9 mouse cellular contexts compared by ENCODE assay signal in genomic region chr11:107151809-107152208, GRCm38 (mm10). TPM values are rescaled to one million over a fixed set of nuclear protein-coding genes. Genes with fewer than 3 reads are reported as not detected.
DNase-seq lines count a peak whose midpoint lies in the region; ATAC-seq and TF ChIP-seq lines count a peak whose summit lies in the region.
"Had no signal": no experiment of that assay in that cellular context is flagged by ENCODE, and none has a peak within 500 bp of the region (broad histone marks: within the 10 kb centered on the region; RNA-seq: fewer than 3 reads in every experiment).

No protein-coding gene starts in this region.

- ATAC-seq in hindbrain, postnatal 0 days, result no peak
- ATAC-seq in hindbrain, embryonic 14.5 days (ENCODE audit: low FRiP score), result no peak
- ATAC-seq in granulocyte monocyte progenitor cell, adult 5-6 weeks (replicated peaks; ENCODE audit: poor library complexity, severe bottlenecking), result peak; percentile 52
- no peak for ATAC-seq in forebrain, embryonic 13.5 days
- ATAC-seq: forebrain, embryonic 14.5 days had no signal

- peak; percentile 21 for DNase-seq in hindbrain, postnatal 0 days (ENCODE audit: low spot score)
- no peak for DNase-seq in hindbrain, embryonic 14.5 days (ENCODE audit: low spot score)
- DNase-seq in thymus, adult 2 months, result peak; percentile 44
- no peak for DNase-seq in thymus, adult 18-20 months
- DNase-seq in thymus, postnatal 4 days, result peak; percentile 66
- DNase-seq in gastrocnemius, postnatal 25 days, result no peak

- TF ChIP-seq CTCF in hindbrain, postnatal 0 days (IDR thresholded peaks at IDR 0.05; ENCODE audit: low read depth), result peak; percentile 57
- TF ChIP-seq CTCF in thymus, adult 2 months (IDR thresholded peaks at IDR 0.05; ENCODE audit: borderline replicate concordance, control insufficient read depth, extremely low read depth, insufficient read depth, low read length, poor library complexity), result no peak

- no peak overlapping the region for H3K27ac ChIP-seq in hindbrain, postnatal 0 days
- no peak overlapping the region for H3K27ac ChIP-seq in hindbrain, embryonic 14.5 days
- no peak overlapping the region for H3K27ac ChIP-seq in thymus, adult 2 months (ENCODE audit: control insufficient read depth, insufficient read depth, low read length)
- no peak overlapping the region for H3K27ac ChIP-seq in forebrain, embryonic 13.5 days

- no peaks in the 10 kb centered on the region for H3K36me3 ChIP-seq in hindbrain, postnatal 0 days (ENCODE audit: insufficient read depth, low read length)
- no peaks in the 10 kb centered on the region for H3K36me3 ChIP-seq in hindbrain, embryonic 14.5 days (replicated peaks; ENCODE audit: control insufficient read depth, insufficient read depth)
- H3K36me3 ChIP-seq in thymus, adult 2 months (ENCODE audit: control insufficient read depth, insufficient read depth, low read length), result no peaks in the 10 kb centered on the region
- no peaks in the 10 kb centered on the region for H3K36me3 ChIP-seq in forebrain, embryonic 13.5 days (ENCODE audit: poor library complexity, severe bottlenecking)

- no peaks in the 10 kb centered on the region for H3K9me3 ChIP-seq in hindbrain, postnatal 0 days (ENCODE audit: low read length)
- no peaks in the 10 kb centered on the region for H3K9me3 ChIP-seq in hindbrain, embryonic 14.5 days (ENCODE audit: control insufficient read depth, low read length)
- H3K9me3 ChIP-seq in forebrain, embryonic 13.5 days (replicated peaks), result no peaks in the 10 kb centered on the region

- no peaks in the 10 kb centered on the region for H3K27me3 ChIP-seq in hindbrain, postnatal 0 days (ENCODE audit: insufficient read depth, low read length)
- H3K27me3 ChIP-seq in hindbrain, embryonic 14.5 days (ENCODE audit: control insufficient read depth, insufficient read depth, low read length), result no peaks in the 10 kb centered on the region
- no peaks in the 10 kb centered on the region for H3K27me3 ChIP-seq in thymus, adult 2 months (ENCODE audit: control insufficient read depth, insufficient read depth, low read length)
- no peaks in the 10 kb centered on the region for H3K27me3 ChIP-seq in forebrain, embryonic 13.5 days

- no peak for TF ChIP-seq POLR2A in thymus, adult 2 months (IDR thresholded peaks at IDR 0.05; ENCODE audit: control insufficient read depth, extremely low read depth, insufficient read depth, low read length, poor library complexity)

- no peak overlapping the region for H3K4me3 ChIP-seq in hindbrain, postnatal 0 days (ENCODE audit: low read length)
- no peak overlapping the region for H3K4me3 ChIP-seq in hindbrain, embryonic 14.5 days (replicated peaks; ENCODE audit: low read length)
- H3K4me3 ChIP-seq in thymus, adult 2 months (ENCODE audit: control insufficient read depth, insufficient read depth, low read length), result no peak overlapping the region
- H3K4me3 ChIP-seq in forebrain, embryonic 13.5 days, result no peak overlapping the region

- no peaks in the 10 kb centered on the region for H3K4me1 ChIP-seq in hindbrain, postnatal 0 days (ENCODE audit: insufficient read depth, low read length)
- H3K4me1 ChIP-seq in hindbrain, embryonic 14.5 days (replicated peaks; ENCODE audit: control insufficient read depth, insufficient read depth, low read length), result no peaks in the 10 kb centered on the region
- H3K4me1 ChIP-seq in thymus, adult 2 months (replicated peaks; ENCODE audit: control insufficient read depth, insufficient read depth, low read length), result no peaks in the 10 kb centered on the region
- no peaks in the 10 kb centered on the region for H3K4me1 ChIP-seq in forebrain, embryonic 13.5 days

- no peak overlapping the region for H3K4me2 ChIP-seq in hindbrain, postnatal 0 days (ENCODE audit: low read depth, low read length)
- H3K4me2 ChIP-seq in hindbrain, embryonic 14.5 days (replicated peaks), result no peak overlapping the region
- no peak overlapping the region for H3K4me2 ChIP-seq in forebrain, embryonic 13.5 days

- no peak overlapping the region for H3K9ac ChIP-seq in hindbrain, postnatal 0 days (replicated peaks; ENCODE audit: low read length)
- H3K9ac ChIP-seq in hindbrain, embryonic 14.5 days, result no peak overlapping the region
- no peak overlapping the region for H3K9ac ChIP-seq in forebrain, embryonic 13.5 days

- 77% methylated on average over 7 of the region's 7 CpGs for WGBS in hindbrain, postnatal 0 days
- 75% methylated on average over 7 of the region's 7 CpGs for WGBS in hindbrain, embryonic 14.5 days
- WGBS in thymus, adult 2 months, result 79% methylated on average over 7 of the region's 7 CpGs
- WGBS in forebrain, embryonic 13.5 days, result 78% methylated on average over 7 of the region's 7 CpGs

RNA-seq across cellular contexts. Expression of gene Bptf, which starts 19.9 kb away (rescaled TPM):
- total RNA-seq in hindbrain, postnatal 0 days (2014; rRNA removed), result 30.0 and 42.1 TPM in 2 replicates
- 19.7 and 19.8 TPM in 2 replicates for polyA plus RNA-seq in hindbrain, postnatal 0 days (2015; fragmentation: Nextera tagmentation; extraction: Ambion mirVana)
- polyA plus RNA-seq in hindbrain, embryonic 14.5 days (2014; fragmentation: Nextera tagmentation; extraction: Ambion mirVana), result 36.2 and 40.6 TPM in 2 replicates
- polyA plus RNA-seq in thymus, adult 2 months (2012; rRNA removed), result 58.4 and 66.1 TPM in 2 replicates
- total RNA-seq in granulocyte monocyte progenitor cell, adult 5-6 weeks (2014; fragmentation: Nextera tagmentation), result 58.1 and 60.9 TPM in 2 replicates
- total RNA-seq in granulocyte monocyte progenitor cell, adult 5-6 weeks (2017), result 35.6 and 40.9 TPM in 2 replicates
- 10 to 100 TPM; 18.1 to 20.0 TPM for total RNA-seq in gastrocnemius, postnatal 25 days (2021)
- 42.7 and 45.5 TPM in 2 replicates for polyA plus RNA-seq in forebrain, embryonic 13.5 days (2015; fragmentation: Nextera tagmentation; extraction: Ambion mirVana)

RNA-seq across cellular contexts. Expression of gene Nol11, which starts 37.4 kb away (rescaled TPM):
- 26.8 and 31.5 TPM in 2 replicates for total RNA-seq in hindbrain, postnatal 0 days (2014; rRNA removed)
- polyA plus RNA-seq in hindbrain, postnatal 0 days (2015; fragmentation: Nextera tagmentation; extraction: Ambion mirVana), result 33.5 and 35.3 TPM in 2 replicates
- 44.3 and 49.4 TPM in 2 replicates for polyA plus RNA-seq in hindbrain, embryonic 14.5 days (2014; fragmentation: Nextera tagmentation; extraction: Ambion mirVana)
- 11.7 and 12.8 TPM in 2 replicates for polyA plus RNA-seq in thymus, adult 2 months (2012; rRNA removed)
- total RNA-seq in granulocyte monocyte progenitor cell, adult 5-6 weeks (2014; fragmentation: Nextera tagmentation), result 35.7 and 59.5 TPM in 2 replicates
- total RNA-seq in granulocyte monocyte progenitor cell, adult 5-6 weeks (2017), result 50.9 and 53.4 TPM in 2 replicates
- total RNA-seq in gastrocnemius, postnatal 25 days (2021), result 1 to 10 TPM; 9.7 to 9.9 TPM
- 55.6 and 63.5 TPM in 2 replicates for polyA plus RNA-seq in forebrain, embryonic 13.5 days (2015; fragmentation: Nextera tagmentation; extraction: Ambion mirVana)

Comparison
In these comparisons a context has a peak if more than half of its experiments do, and no peak if none do; other contexts are left out.
1. DNase-seq: peak in hindbrain, postnatal 0 days (single experiment), thymus, adult 2 months (single experiment) and thymus, postnatal 4 days (single experiment); none in hindbrain, embryonic 14.5 days (single experiment), thymus, adult 18-20 months (0 of 2) and gastrocnemius, postnatal 25 days (single experiment).